Mouse (Mus musculus) forebrain, embryonic 13.5 days (tissue): ENCODE measurements at regions not wholly inside any gene's neighbourhood (a gene's known extent, or its start where the extent isn't known, plus 50 kb on each side); places are given as distances from the start of the nearest gene placed in this dataset.

ENCODE experiments used
- ATAC-seq: fragments of 200-750 bp; cut with Nextera tagmentation; 2 replicates; pipeline ENCODE4 v1.8.0; 2017
- H3K27ac ChIP-seq: fragments of 300-500 bp; sonication (generic); 2 replicates; pipeline ENCODE4 v1.5.1; 2015; ENCODE audit warnings: inconsistent platforms, mild to moderate bottlenecking, moderate library complexity
- H3K27me3 ChIP-seq: fragments of 300-500 bp; sonication (generic); 2 replicates; pipeline ENCODE4 v1.6.1; 2015; ENCODE audit warnings: mild to moderate bottlenecking, inconsistent platforms
- H3K36me3 ChIP-seq: fragments of 300-500 bp; sonication (generic); 2 replicates; pipeline ENCODE4 v1.6.1; 2015; ENCODE audit warnings: mild to moderate bottlenecking, inconsistent platforms; ENCODE audit not compliant: poor library complexity, severe bottlenecking
- H3K4me1 ChIP-seq: fragments of 300-500 bp; sonication (generic); 2 replicates; pipeline ENCODE4 v1.6.1; 2015; ENCODE audit warnings: inconsistent platforms
- H3K4me2 ChIP-seq: fragments of 300-500 bp; sonication (generic); 2 replicates; pipeline ENCODE4 v1.6.1; 2015; ENCODE audit warnings: inconsistent platforms, mild to moderate bottlenecking, moderate library complexity
- H3K4me3 ChIP-seq: fragments of 300-500 bp; sonication (generic); 2 replicates; pipeline ENCODE4 v1.5.1; 2015; ENCODE audit warnings: mild to moderate bottlenecking, inconsistent platforms
- H3K9ac ChIP-seq: fragments of 300-500 bp; sonication (generic); 2 replicates; pipeline ENCODE4 v1.6.1; 2015; ENCODE audit warnings: mild to moderate bottlenecking, inconsistent platforms
- H3K9me3 ChIP-seq: fragments of 300-500 bp; sonication (generic); replicated peaks from 2 replicates; pipeline ENCODE4 v1.6.1; 2016; ENCODE audit warnings: inconsistent platforms
- WGBS: fragments of 180-500 bp; shearing (Covaris S2); methylation state at CpG from one replicate; pipeline ENCODE4 v1.1.7; 2015; 5-methylcytosine and 5-hydroxymethylcytosine counted together

GRCm38 (mm10) chr9:68072624-68073023 is 232.4 kb downstream of the Vps13c start:
- Histone ChIP-seq H3K36me3 (no peaks in the 10 kb centered on the region), H3K9ac (no peak overlapping the region), H3K27ac (no peak overlapping the region), H3K27me3 (no peaks in the 10 kb centered on the region), H3K4me1 (no peaks in the 10 kb centered on the region), H3K4me3 (no peak overlapping the region), H3K4me2 (no peak overlapping the region), H3K9me3 (no peaks in the 10 kb centered on the region)
- WGBS: 95% methylated on average over 4 of the region's 4 CpGs
- ATAC-seq: no peak

DNA sequence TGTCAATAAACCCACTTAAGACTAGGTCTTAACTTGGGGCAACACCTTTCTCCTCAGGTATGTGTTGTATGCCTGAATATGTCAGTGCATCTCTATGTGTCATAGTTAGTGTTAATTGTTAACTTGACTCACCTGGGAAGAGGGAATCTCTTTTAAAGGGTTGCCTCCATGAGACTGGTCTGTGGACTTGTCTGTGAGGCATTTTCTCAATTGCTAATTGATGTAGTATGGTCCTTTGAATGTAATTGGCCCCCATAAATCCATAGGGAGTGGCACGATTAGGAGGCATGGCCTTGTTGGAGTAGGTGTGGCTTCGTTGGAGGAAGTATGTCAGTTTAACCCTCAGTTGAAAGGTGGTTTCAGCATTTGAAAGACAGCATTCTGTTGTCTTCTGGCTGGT is 237.1 kb downstream of the Vps13c start:
- no peak for ATAC-seq
- WGBS: 82% methylated on average over 2 of the region's 2 CpGs
- no peaks in the 10 kb centered on the region for H3K4me1 ChIP-seq

GRCm38 (mm10) chr9:68083341-68083740 is 243.1 kb downstream of the Vps13c start:
- H3K27ac ChIP-seq: no peak overlapping the region
- H3K4me1 ChIP-seq: 0 out of 2 replicates have a peak, but pooled peaks cover 6% of the 10 kb centered on the region

More for the DNA sequence above, 237.1 kb downstream of the Vps13c start:
- Histone ChIP-seq H3K9me3 (no peaks in the 10 kb centered on the region), H3K36me3 (no peaks in the 10 kb centered on the region), H3K4me3 (no peak overlapping the region), H3K4me2 (no peak overlapping the region), H3K27me3 (no peaks in the 10 kb centered on the region), H3K27ac (no peak overlapping the region), H3K9ac (no peak overlapping the region)

DNA sequence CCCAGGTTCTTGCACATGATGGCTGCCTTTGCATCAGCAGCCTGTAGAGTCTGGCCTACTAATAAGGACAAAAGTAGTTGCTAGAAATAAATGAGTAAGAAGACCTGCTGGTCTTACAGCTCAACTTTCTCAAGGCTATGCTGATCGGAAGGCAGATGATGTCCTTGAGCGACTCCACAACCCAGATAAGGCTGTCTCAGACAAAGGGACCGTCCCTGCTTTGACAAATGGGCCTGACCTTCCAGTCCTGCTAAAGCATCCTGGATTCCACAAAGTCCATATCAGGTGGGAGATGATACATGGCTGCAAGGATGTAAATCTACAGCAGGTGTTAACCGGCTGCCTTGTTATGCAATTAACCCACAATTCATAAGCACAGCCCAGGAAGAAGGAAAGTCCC is 244.8 kb downstream of the Vps13c start:
- Histone ChIP-seq H3K27ac (no peak overlapping the region), H3K4me1 (0 out of 2 replicates have a peak, but pooled peaks cover 6% of the 10 kb centered on the region), H3K27me3 (0 out of 2 replicates have a peak, but pooled peaks cover 3% of the 10 kb centered on the region), H3K9me3 (no peaks in the 10 kb centered on the region), H3K36me3 (no peaks in the 10 kb centered on the region), H3K9ac (no peak overlapping the region), H3K4me3 (no peak overlapping the region), H3K4me2 (no peak overlapping the region)
- WGBS: 70% methylated on average over 4 of the region's 4 CpGs
- ATAC-seq: no peak

More at GRCm38 (mm10) chr9:68083341-68083740, 243.1 kb downstream of the Vps13c start:
- no peaks in the 10 kb centered on the region for H3K36me3 ChIP-seq
- H3K27me3 ChIP-seq: 0 out of 2 replicates have a peak, but pooled peaks cover 3% of the 10 kb centered on the region
- H3K4me2 ChIP-seq: no peak overlapping the region
- no peak for ATAC-seq
- H3K4me3 ChIP-seq: no peak overlapping the region
- no peaks in the 10 kb centered on the region for H3K9me3 ChIP-seq
- 86% methylated on average over 4 of the region's 4 CpGs for WGBS
- H3K9ac ChIP-seq: no peak overlapping the region

- Histone ChIP-seq H3K4me1 (no peaks in the 10 kb centered on the region), H3K9me3 (no peaks in the 10 kb centered on the region), H3K27ac (no peak overlapping the region), H3K27me3 (no peaks in the 10 kb centered on the region), H3K4me3 (no peak overlapping the region), H3K9ac (no peak overlapping the region), H3K4me2 (no peak overlapping the region), H3K36me3 (no peaks in the 10 kb centered on the region)
- no peak for ATAC-seq
- 94% methylated on average over 5 of the region's 5 CpGs for WGBS
These were observed 254.4 kb downstream of the Vps13c start for GRCm38 (mm10) chr9:68094561-68094960.

DNA sequence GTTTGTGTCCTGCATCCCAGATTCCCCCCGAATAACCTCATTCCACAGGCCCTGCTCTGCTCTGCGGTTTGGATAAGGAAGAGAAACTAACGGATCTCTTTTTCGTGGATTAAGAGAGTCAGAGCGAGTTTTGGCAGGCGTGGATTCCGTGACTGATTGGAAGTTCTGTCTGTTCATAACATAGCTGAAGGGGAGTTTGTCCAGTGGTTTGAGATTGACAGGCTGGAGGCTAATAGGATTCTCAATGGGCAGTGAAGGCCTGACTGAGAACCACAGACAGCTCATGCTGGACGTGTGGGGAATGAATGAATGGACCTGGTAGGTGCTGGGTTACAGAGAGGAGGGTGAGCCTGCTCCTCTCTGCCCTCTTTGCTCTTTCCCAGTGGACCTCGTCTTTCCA is 269.6 kb downstream of the Vps13c start:
- H3K9me3 ChIP-seq: no peaks in the 10 kb centered on the region
- ATAC-seq: no peak
- WGBS: 80% methylated on average over 9 of the region's 9 CpGs
- H3K4me1 ChIP-seq: no peaks in the 10 kb centered on the region
- H3K27ac ChIP-seq: no peak overlapping the region
- H3K27me3 ChIP-seq: no peaks in the 10 kb centered on the region
- no peak overlapping the region for H3K9ac ChIP-seq
- no peak overlapping the region for H3K4me2 ChIP-seq
- H3K36me3 ChIP-seq: no peaks in the 10 kb centered on the region
- no peak overlapping the region for H3K4me3 ChIP-seq

- 84% methylated on average over 10 of the region's 10 CpGs for WGBS
- no peak for ATAC-seq
These were observed 275.0 kb downstream of the Vps13c start for GRCm38 (mm10) chr9:68115151-68115690.

DNA sequence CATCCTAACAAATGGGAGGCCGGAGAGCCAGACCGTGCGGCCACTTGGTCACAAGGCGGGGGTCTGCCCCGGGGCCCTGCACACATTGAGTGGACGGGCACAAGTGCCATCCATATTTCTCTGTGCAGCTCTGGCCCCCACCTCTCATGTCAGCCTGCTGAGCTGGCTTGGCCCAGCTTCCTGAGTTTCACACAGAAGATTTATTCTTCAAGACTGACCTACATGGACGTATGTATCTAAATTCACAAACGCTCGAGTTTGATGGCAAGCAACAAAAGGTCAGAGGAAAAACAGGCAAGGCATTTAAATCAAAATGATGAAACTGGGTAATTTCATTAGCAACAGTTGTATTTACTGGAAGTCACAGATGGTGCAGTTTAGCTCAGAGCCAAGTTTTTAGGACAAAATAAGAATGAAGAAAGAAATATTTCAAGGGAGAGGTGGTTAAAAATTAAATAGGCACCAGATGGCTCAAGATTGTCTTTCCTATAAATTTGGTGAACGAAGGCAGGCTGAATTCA is 276.1 kb downstream of the Vps13c start:
- Histone ChIP-seq H3K27me3 (no peaks in the 10 kb centered on the region), H3K9ac (no peak overlapping the region), H3K4me3 (no peak overlapping the region), H3K4me2 (no peak overlapping the region), H3K9me3 (no peaks in the 10 kb centered on the region), H3K36me3 (no peaks in the 10 kb centered on the region), H3K4me1 (no peaks in the 10 kb centered on the region), H3K27ac (no peak overlapping the region)
- WGBS: 76% methylated on average over 10 of the region's 10 CpGs
- no peak for ATAC-seq

More at GRCm38 (mm10) chr9:68115151-68115690, 275.0 kb downstream of the Vps13c start:
- Histone ChIP-seq H3K36me3 (no peaks in the 10 kb centered on the region), H3K27ac (no peak overlapping the region), H3K4me3 (no peak overlapping the region), H3K9ac (no peak overlapping the region), H3K4me2 (no peak overlapping the region), H3K9me3 (no peaks in the 10 kb centered on the region), H3K4me1 (no peaks in the 10 kb centered on the region), H3K27me3 (no peaks in the 10 kb centered on the region)

DNA sequence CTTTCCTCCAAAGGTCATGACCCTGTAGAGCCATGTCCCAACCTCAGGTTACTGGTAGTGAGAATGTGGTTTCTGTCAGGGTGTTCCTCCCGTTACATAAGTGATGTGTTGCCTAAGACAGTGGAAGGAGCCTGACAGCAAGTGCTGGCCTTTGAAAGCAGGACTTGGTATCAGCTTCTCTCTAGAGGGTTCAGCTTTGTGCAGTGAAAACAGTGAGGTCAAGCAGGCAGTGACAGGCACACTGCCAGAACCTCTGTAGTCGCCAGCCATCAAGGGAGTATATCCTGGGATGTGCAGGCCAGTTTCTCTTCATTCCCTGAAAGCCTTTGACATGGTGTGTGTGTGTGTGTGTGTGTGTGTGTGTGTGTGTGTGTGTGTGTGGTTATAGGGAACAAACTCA is 278.1 kb downstream of the Vps13c start:
- Histone ChIP-seq H3K4me2 (no peak overlapping the region), H3K4me3 (no peak overlapping the region), H3K36me3 (no peaks in the 10 kb centered on the region), H3K27me3 (no peaks in the 10 kb centered on the region), H3K9me3 (no peaks in the 10 kb centered on the region), H3K9ac (no peak overlapping the region), H3K4me1 (no peaks in the 10 kb centered on the region), H3K27ac (no peak overlapping the region)
- 83% methylated on average over 2 of the region's 2 CpGs for WGBS
- ATAC-seq: no peak

DNA sequence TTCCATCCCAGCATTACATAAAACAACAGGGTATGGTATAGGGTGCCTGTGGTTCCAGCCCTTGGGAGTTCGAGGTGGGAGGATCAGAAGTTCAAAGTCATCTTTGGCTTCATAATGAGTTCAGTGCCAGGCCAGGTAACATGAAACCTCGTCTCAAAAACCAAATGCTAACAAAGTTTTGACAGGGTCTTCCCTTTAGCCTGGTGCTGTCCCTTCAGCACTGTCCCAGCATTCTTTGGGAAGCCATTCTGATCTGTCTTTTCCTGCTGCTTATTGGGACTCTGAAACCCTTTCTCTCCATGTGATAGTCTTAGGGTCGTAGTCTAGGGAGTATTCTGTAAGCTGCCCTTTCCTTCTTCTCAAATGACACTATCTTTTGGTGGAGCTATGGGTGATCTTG is 282.1 kb downstream of the Vps13c start:
- Histone ChIP-seq H3K9me3 (no peaks in the 10 kb centered on the region), H3K4me1 (no peaks in the 10 kb centered on the region), H3K27ac (no peak overlapping the region), H3K4me3 (no peak overlapping the region), H3K36me3 (no peaks in the 10 kb centered on the region), H3K9ac (no peak overlapping the region), H3K27me3 (no peaks in the 10 kb centered on the region), H3K4me2 (no peak overlapping the region)
- ATAC-seq: no peak
- WGBS: 64% methylated on average over 3 of the region's 3 CpGs

DNA sequence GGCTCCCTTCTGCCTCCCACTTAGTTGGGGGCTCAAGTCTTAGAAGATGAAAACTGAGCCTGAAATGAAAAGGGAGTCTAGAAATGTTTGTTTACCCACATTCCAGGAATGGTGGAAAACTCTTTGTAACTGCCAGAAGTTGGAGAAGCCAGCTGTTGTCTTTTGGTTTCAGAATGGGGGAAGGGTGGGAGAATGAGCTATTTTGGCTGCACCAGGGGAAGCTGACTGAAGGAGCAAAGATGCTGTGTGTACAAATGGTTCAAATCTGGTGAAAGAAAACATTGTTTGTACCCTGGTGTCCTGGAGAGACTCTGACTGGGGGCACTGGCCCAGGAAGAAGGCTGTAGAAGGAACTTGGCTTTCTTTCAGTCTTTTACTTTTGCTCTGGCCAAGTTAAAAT is 291.1 kb downstream of the Vps13c start:
- ATAC-seq: no peak

DNA sequence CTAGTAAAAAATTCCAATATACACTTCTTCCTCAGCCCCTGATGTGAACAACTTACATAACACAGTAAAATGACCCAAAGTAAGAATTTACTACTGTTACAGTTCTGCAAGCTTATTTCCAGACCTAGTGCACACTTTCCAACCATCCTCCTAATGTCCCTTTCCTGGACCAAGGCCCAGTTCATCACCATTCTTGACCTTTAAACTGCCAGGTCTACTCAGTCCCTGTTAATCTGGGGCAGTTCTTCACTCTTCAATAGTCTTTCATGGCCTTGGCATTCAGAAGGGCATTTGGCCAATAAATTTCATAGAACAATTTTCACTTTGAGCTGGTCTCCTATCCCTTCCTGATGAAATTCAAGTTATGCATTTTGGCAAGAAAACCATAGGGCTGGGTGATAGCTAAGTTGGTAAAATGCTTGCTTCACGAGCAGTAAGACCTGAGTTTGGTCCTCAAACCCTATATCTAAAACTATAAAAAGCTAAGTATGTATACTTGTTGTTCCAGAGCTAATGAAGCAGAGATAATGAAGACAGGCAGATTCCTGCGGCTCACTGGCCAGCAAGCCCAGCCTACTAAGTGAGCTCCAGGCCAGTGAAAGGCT is 295.4 kb downstream of the Vps13c start:
- Histone ChIP-seq H3K9me3 (no peaks in the 10 kb centered on the region), H3K4me2 (no peak overlapping the region), H3K27me3 (no peaks in the 10 kb centered on the region), H3K27ac (no peak overlapping the region), H3K4me3 (no peak overlapping the region), H3K4me1 (peaks cover 13% of the 10 kb centered on the region), H3K9ac (no peak overlapping the region), H3K36me3 (no peaks in the 10 kb centered on the region)
- ATAC-seq: no peak
- WGBS: 14% methylated on average over 2 of the region's 2 CpGs

More for the DNA sequence above, 291.1 kb downstream of the Vps13c start:
- Histone ChIP-seq H3K4me2 (no peak overlapping the region), H3K27ac (no peak overlapping the region), H3K27me3 (no peaks in the 10 kb centered on the region), H3K9ac (no peak overlapping the region), H3K9me3 (no peaks in the 10 kb centered on the region), H3K4me1 (peaks cover 13% of the 10 kb centered on the region), H3K36me3 (no peaks in the 10 kb centered on the region), H3K4me3 (no peak overlapping the region)
